Mouse (Mus musculus) 3T3-L1 (cell line): ENCODE measurements at regions not wholly inside any gene's neighbourhood (a gene's known extent, or its start where the extent isn't known, plus 50 kb on each side); places are given as distances from the start of the nearest gene placed in this dataset.

Source experiments
- DNase-seq: peaks from one replicate; pipeline ENCODE4 v3.0.0-alpha.2; 2015; ENCODE audit warnings: low read depth, low spot score

DNA sequence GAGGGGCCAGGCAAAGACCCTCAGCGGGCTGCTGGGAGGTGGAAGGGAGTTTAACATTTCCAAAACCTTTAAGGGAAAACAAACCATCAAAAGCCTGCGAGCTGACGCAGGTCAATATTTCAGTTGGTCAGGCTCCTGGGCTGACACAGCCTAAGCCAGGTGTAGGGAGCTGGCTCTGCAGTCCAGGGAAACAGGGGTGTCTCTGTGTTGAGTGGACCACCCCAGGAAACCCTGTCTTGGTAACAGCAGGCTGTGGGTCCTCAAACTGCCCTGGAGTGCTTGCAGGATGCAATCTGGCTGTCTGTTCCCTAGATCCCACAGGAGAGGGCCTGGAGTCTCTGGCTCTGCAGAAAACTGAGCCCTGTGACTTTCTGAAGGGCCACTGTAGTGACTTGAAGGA, 236.2 kb upstream of the Tle3 start:
- no peak for DNase-seq

DNA sequence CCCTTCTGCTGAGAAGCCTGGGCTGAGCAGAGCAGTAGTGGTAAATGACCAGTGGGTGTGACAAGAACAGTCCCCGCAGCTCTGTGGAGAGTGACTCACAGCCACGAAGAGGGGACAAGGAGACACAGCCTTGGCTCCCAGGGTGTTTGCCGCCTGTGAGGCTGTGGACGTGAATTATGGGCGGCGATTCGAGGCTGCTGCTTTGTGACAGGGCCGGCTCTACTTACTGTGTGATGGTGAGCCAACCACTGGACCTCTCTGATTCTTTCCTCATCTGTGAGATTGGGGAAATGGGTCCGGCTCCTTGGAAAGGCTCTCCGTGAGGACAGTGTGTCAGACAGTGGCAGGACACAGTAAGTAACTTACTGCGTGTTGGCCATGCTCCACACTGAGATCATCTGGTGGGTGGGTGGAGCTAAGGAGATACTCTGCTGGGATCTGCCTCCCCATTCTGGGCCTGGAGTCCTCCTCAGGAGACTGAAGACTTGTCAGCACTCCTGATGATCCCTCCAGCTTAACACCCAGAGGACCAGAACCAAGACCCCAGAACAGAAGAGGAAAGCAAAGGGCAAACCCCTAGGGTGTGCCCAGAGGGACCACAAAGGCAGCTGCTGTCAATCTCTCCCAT, 233.3 kb upstream of the Tle3 start:
- DNase-seq: no peak

DNA sequence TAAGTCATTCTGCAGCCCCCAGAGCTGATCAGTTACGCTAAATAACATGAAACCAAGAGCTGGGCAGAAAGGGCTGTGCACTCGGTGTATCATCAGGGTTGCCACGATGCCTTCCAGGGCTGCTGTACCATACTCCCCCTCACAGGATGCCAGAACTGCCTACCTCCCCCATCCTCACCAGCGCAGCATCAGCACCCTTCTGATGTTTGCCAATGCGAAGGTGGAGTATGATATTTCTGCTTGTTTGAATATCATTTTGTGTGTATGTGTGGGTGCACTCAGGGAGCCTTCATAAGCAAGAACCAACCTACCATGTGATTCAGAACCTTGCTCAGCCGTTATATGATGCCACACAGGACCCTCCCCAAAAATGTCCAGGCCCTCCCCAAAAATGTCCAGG, 229.1 kb upstream of the Tle3 start:
- DNase-seq: no peak

DNA sequence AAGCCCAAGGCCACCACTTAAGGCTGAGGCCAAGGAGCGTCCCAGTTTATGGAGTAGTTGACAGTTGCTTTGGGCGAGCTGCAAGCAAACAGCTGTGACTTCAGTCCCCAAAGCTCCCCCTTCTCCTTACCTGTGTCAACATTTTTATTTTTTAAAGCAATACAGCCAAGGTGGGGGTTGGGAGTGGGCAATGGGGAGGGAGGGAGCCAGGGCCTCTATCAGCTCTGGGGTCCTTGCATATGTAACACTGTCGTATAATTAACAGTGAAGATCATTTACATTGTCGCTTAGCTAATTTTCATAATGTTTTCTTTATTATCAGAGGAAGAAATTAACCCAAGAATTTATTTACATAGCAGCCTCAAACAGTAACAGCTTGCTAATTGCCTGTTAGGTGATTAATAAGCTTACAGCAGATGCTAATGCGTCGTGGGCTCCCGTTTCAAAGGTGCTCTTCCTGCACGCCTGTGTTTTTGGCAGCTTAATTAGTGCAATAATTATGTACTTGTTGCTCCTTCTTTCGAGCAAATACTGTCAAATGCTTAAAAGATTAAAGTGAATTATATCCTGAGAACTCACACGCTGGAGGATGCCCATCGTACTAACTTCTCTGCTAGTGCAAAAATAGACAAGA, 227.4 kb upstream of the Tle3 start:
- no peak for DNase-seq

DNA sequence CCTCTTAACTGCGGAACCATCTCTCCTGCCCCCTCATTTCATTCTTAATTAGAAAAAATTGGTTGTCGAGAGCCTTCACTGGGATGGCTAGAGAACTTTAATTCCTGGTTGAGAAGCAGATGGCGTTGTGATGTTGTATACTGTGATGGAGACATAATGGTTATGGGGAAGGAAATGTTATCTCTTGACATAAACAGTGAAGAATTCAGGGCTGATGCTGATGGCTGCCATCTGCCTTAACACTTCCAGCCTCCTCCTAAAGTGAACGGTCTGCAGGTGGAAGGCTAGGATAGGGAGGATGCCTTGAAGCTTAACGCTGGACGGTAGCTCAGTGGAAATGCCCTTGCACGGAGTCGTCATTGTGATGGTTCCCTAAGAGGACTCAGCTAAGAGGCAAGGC, 226.4 kb upstream of the Tle3 start:
- DNase-seq: no peak

DNA sequence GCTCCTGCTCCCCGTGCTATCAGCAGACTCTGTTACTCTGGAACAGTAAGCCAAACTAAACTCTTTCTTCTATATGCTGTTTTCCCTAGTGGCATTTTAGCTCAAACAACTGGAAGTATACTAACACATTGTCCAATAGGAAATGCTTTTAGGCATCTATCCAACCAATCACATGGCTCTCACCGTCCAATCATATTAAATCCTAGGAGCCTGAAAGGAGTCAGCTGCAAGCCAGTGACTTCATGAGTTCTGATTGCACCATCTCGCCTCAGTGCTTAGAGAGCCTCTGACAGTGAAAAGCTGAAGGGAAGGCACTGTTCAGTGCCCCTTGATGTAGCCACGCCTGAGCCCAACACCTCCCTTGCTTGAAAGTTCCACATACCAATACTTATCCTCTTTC, 221.0 kb upstream of the Tle3 start:
- no peak for DNase-seq

DNA sequence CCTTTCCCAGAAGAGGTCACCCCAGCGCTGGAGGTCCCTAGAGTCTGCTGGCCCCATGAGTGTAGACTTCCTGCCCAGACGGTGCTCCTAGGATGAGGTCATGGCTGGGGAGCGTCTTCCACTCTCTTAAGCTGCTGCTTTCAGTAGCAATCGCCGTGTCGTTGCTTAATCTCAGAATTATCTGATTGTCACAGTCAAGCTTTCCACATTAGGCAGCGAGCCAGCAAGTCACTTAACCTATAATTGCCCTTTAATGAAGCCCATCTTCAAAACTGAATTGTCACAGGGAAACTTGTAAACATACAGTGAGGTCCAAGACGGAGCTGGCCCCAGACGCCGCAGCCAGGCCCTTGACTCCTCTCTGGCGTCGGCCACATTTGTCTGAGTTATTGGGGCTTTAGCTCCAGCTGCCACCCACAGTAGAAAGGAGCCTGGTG, 220.2 kb upstream of the Tle3 start:
- DNase-seq: no peak

DNA sequence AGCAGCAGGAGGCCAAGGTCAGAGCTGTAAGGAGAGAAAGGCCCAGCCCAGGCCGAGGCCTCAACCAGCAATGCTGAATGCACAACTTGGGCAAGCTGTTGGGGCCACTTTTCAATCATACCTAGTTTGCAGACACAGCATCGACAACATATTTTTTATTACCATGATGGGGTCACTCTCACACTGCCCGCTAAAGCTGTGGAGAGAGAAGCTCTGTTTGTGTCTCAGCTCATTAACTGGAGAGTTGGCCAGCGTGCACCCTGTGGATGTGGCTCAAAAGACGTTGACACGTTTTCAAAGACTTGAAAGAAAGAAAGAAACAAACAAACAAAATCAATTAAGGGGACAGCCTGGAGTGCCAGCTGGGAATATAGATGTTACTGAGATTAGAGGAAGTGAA, 217.4 kb upstream of the Tle3 start:
- DNase-seq: no peak

DNA sequence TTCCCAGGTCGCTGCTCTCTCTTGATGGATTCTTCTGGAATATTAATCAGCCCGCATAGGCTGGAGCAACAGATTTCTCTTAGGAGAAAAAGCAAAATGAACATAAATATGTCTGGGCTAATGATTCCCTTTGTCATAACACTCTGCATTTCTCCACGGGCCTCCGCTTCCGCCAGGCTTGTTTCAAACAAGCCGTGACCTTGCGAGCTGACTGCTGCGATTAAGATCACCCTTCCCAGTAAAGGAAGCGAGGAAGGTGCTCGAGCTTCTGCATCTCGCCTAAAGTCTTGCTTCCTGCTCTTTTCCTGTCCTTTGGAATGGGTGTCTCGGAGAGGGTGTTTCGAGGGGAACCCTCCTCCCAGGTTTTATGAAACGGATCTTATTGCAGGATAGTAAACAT, 216.3 kb upstream of the Tle3 start:
- no peak for DNase-seq

DNA sequence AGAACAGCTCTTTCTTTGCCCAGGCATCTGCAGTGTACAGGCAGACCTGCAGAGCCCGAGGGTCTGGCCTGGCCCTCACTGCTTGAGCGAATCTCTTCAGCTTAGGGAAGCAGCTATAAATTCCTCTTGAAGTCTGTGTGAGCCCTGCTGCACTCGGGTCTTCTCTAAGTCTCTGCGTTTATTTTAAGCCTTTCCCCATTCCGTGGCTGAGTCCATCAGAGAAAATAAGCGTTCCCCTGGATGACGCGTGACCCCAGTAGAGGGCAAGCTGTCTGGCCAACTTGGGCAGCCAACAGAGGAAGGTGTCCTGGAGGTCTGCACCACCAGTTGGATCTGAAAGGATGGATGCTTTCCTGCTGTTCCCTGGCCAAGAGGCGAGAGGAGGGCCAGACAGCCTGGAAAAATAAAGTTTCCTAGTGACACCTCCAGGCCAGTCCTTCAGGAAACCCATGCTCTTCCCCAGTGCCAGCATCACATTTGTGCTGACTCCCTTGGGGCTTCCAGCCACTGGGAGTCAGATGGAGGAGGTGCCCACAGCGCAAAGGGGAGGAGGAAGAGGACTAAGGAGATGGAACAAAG, 213.9 kb upstream of the Tle3 start:
- no peak for DNase-seq

DNA sequence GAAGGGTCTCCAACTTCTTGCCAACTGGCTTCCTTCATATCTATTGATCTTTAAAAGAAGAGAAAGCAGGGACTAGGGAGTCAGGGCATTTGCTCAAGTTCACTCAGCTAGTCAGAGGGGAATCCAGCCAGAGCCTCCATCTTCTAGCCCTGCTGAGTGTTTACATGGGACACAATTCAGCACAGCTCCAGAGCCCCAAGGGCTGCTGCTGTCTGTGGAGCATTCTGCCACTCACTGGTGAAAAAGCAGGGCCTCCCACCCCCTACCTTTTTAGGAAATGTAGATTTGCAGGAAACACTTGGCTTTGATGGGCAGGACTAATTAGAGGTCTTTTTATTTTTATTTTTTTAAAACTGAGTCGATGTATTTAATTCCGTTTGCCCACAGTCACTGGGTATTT, 213.0 kb upstream of the Tle3 start:
- no peak for DNase-seq

DNA sequence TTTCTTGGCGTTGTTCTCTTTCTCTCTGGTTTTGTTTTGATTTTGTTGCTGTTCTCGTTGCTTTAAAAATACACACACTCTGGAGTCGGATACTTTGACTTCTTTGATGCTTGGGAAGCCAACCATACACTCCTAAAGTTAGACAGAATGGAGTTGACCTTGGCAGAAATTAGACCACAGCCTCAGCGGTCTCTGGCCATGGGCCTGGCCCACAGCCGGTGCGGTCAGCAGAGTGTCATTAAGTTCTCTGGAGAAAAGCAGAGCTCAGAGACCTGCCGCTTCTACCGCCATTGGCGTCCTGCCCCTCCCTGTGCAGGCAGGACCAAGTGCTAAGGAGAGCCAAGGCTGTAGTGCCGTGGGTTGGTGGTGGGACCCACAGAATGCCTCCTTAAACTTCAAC, 212.6 kb upstream of the Tle3 start:
- no peak for DNase-seq

DNA sequence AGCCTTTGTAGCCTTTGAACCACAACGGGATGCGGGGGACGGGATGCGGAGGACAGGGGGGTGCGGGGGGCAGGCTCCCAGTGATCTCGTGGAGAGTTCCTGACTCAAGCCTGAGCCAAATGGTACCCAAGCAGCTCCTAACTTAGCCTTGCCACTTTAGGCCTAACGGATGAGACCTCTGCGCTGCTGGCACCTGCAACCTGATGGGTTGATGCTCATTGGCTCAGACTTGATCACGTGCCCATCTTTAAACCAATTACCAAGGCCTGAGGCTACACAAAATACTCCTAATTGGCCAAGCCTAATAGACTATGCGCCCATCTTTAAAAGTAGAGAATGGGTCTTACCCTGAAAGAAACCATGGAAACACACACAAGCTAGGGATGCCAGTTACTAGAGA, 209.3 kb upstream of the Tle3 start:
- DNase-seq: no peak

DNA sequence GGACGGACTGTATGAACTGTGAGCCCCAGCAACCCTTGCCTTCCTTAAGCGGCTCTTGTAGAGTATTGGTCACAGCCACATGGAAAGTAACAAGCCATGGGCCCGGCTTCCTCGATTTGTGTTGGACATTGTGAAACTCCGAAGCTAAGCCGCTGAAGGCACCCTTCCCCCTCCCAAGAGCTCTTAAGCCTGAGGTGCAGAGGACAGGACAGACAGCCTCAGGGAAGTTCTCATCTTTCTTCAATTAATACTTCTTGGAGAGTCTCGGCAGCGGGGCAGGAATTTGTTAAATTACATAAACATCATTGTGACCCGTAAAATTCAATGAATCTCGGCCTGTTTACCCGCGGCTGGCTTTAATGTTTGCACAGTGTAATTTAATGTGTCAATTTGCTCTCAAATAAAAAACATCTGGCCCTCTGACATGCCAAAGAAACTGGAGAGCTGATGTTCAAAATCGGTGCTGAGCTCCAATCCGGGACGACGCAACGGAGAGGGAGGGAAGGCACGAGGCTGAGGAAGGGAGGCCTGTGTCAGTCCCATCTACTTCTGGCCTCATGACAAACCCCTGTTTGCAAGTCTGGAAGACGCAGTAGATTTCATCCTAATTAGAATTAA, 208.4 kb upstream of the Tle3 start:
- DNase-seq: no peak

DNA sequence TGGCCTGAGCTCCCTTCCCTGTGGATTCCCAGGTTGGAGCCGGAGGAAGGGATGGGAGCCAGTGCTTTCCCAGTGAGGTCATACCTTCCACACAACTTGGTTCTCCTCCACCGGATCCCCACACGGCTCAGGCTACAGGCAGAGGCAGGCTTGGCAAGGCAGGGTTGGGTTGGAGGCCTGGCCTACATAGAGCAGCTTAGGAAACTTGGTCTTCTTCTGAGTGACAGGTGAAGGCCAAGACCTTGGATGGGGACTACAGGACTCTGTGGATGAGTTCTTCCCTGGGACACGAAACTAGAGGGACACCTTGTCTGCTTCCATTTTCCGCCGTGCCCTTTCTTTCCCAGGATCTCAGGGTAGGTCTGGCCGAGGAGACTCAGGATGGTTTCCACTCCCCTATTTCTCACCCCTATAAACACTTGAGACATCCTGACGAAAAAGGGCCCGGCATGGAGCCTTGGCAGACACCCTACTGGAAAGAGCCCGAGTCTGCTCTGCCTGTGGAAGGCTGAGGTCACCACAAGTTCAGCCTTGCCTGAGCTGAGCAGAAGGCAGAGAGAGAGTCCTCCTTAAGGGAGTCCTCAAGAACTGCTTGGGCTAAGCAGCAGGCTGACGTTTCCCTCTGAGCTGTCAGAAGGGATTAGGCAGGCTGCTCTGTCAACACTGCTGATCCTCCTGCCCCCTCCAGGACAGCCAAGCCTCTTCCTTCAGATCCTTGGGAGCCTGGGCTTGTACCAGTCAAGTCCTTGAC, 207.5 kb upstream of the Tle3 start:
- DNase-seq: no peak

DNA sequence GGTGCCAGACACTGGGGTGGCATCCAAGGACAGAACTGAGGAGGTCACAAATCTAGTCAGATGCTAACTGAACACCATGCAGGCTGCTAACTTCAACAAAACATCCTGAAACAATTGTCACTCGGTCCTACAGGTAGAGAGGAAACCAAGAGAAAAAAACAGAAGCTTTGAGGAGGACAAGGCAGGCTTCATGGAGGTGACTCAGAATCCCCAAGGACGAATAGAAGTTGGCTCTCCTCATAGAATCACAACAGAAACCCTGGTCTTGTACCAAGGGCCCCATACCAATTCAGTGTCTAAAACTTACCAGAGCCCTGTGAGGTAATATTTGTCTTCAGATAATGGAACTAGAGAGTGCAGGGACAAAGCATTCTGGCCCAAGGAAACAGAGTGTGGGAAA, 206.1 kb upstream of the Tle3 start:
- no peak for DNase-seq

DNA sequence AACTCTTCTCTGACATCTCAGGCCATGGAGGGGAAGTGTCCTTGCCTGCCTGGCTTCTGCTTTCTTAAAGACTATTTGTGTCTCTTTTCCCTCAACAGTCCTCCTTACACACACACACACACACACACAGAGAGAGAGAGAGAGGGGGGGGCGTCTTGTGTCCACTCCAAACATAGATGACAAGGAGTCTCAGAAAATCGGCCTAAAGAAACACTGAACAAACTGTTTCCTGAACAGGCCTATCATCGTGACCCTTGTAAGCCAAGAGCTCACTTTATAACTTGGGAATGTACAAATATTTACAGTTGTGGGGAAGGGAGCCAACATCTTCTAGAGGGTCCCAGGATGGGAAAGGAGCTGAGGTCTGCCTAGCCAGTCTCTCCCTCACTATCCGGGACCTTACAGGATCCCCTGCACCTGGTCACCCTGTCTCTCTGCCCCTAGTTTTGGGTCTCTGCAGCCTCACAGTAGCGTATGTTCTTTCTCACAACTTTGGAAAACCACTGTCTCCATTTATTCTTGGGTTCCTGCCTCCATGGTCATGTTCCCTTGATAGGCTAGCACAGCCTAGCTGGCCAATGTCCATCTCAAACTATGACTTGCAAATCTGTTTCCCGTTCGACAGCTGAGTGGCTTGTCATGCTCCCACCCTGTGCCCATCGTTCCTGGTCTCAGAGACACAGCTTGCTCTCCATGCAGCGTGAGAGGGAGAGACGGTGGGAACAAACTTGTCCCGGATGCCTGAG, 204.9 kb upstream of the Tle3 start:
- DNase-seq: no peak

DNA sequence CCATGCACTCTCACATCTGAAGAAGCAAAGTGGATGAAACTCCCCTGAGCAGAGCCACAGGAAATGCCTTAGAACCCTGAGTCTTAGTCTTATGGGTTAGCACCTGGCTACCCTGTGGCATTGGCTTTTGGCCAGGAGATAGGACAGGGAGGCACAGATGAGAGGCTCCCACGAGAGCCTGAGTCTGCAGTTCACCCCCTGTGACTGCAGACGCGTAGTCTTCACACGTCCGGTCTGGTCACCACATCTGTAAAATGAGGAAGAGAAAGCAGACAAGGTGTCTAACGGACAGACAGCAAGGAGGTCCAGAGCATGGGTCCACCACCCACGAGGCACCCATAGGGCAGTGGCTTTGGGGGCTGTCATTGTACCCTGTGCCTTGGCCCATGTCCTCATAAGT, 203.2 kb upstream of the Tle3 start:
- DNase-seq: no peak

DNA sequence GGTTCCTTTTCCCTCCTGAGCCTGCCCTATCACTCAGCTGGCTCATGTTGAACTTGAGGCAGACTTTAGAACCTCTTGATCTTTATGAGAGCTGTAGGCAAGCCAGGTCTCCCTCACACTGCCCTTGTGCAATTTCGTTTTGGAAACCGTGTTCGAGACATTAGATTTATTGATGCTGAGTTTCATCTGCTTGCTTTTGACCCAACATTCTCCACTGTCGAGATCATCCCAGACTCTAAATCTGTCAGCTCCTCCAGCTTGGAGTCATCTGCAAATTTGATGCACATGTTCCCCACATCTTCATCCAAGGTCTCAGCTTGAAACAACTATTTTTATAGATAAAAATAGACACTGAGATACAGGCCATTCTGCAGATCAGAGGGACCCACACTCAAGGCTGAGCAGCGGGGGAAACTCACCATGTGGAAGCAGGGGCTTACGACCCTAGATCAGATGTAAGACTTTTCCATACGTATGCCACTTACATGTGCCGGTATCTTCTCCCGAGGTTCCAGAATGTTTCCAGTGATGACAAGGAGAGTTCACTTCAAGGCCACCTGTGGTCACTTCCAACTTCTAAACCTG, 202.6 kb upstream of the Tle3 start:
- DNase-seq: peak; percentile 31

DNA sequence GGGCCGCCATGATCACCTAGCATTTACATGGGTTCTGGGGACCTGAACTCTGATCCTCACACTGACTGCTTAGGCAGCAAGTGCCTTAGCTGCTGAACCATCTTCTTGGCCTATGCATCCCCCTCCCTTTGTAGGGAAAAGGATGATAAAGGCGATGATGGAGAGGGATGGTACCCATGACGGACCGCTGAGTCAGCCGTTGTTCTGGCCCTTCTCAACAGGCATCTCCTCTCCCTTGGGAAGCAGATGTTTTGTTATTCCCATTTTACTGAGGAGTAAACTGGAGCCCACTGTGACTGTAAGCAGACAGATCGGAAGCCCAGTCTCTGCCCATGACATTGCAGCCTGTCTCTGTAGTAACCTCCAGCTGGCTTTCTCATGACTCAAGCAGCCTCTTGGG, 201.2 kb upstream of the Tle3 start:
- DNase-seq: no peak

DNA sequence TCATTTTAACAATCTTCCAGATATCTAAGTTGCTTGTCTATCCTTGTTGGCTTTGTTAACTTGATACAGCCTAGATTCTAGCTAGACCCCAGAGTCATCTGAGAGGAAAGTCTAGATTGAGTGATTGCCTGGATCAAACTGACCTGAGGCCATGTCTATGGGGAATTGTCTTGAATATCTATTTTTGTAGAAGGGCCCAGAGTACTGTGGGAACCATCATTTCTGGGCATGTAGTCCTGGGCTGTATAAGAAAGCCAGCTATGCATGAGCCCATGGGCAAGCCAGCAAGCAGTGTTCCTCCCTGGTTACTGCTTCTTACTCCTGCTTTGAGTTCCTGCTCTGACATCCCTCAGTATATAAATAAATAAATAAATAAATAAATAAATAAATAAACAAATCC, 199.7 kb upstream of the Tle3 start:
- no peak for DNase-seq
